Mouse (Mus musculus): ENCODE measurements at regions not wholly inside any gene's neighbourhood (a gene's known extent, or its start where the extent isn't known, plus 50 kb on each side); places are given as distances from the start of the nearest gene placed in this dataset.
"Not testable (repeated sequence)": the region's sequence is repeated elsewhere in the genome, so short reads cannot be mapped to it uniquely, and the experiment has no call there.

- 53% methylated on average over 4 of the region's 4 CpGs for WGBS
- Histone ChIP-seq H3K27ac (ENCODE audit: control insufficient read depth, insufficient read depth, low read depth, low read length, poor library complexity) (no peak overlapping the region; the same call in 1 of the 2 replicates), H3K4me1 (ENCODE audit: control insufficient read depth, insufficient read depth, low read length) (no peaks in the 10 kb centered on the region; the same call in 1 of the 2 replicates), H3K4me3 (replicated peaks; ENCODE audit: control insufficient read depth, low read depth, low read length) (no peak overlapping the region)
- no peak for TF ChIP-seq POLR2A (IDR thresholded peaks at IDR 0.05; ENCODE audit: borderline replicate concordance, control insufficient read depth, low read depth, low read length)
- no peak for TF ChIP-seq CTCF (IDR thresholded peaks at IDR 0.05; ENCODE audit: control insufficient read depth, insufficient read depth, low read length)
Measured at GRCm38 (mm10) chr13:44490935-44491465, 238.3 kb upstream of the Jarid2 start.

DNA sequence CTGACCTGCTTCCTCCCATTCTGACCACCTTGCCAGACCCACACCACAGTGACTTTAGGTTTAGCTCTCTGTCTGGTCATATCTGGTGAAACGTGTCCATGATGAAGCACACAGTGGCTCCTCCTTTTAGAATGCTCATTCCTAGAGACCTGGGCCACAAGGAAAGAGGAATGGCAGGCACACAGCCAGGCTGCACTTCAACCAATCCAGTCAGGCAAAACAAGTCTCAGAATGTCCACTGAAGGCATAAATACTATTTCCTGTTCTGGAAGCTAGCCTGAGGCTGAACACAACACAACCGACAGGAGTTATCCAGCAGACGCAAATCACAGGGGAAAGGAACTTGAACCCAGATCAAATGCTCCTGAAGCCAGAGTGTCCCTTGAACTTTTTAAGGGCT lies 235.4 kb upstream of the Jarid2 start:
- TF ChIP-seq POLR2A (IDR thresholded peaks at IDR 0.05; ENCODE audit: borderline replicate concordance, control insufficient read depth, low read depth, low read length) (no peak), CTCF (IDR thresholded peaks at IDR 0.05; ENCODE audit: control insufficient read depth, insufficient read depth, low read length) (no peak)
- H3K27ac ChIP-seq (ENCODE audit: control insufficient read depth, insufficient read depth, low read depth, low read length, poor library complexity): no peak overlapping the region
- H3K4me1 ChIP-seq (ENCODE audit: control insufficient read depth, insufficient read depth, low read length): peaks cover 1% of the 10 kb centered on the region; the same call in 1 of the 2 replicates
- H3K4me3 ChIP-seq (replicated peaks; ENCODE audit: control insufficient read depth, low read depth, low read length): no peak overlapping the region
- WGBS: 73% methylated on average over 3 of the region's 3 CpGs

- WGBS: 86% methylated on average over 10 of the region's 10 CpGs
- Histone ChIP-seq H3K4me1 (ENCODE audit: control insufficient read depth, insufficient read depth, low read length) (peaks cover 1% of the 10 kb centered on the region; the same call in 1 of the 2 replicates), H3K27ac (ENCODE audit: control insufficient read depth, insufficient read depth, low read depth, low read length, poor library complexity) (no peak overlapping the region), H3K4me3 (replicated peaks; ENCODE audit: control insufficient read depth, low read depth, low read length) (no peak overlapping the region)
- no peak for TF ChIP-seq CTCF (IDR thresholded peaks at IDR 0.05; ENCODE audit: control insufficient read depth, insufficient read depth, low read length)
- TF ChIP-seq POLR2A (IDR thresholded peaks at IDR 0.05; ENCODE audit: borderline replicate concordance, control insufficient read depth, low read depth, low read length): no peak
Measured at GRCm38 (mm10) chr13:44495450-44495849, 233.8 kb upstream of the Jarid2 start.

- H3K4me1 ChIP-seq (ENCODE audit: control insufficient read depth, insufficient read depth, low read length): peaks cover 1% of the 10 kb centered on the region; the same call in 1 of the 2 replicates
- TF ChIP-seq POLR2A (IDR thresholded peaks at IDR 0.05; ENCODE audit: borderline replicate concordance, control insufficient read depth, low read depth, low read length) (no peak), CTCF (IDR thresholded peaks at IDR 0.05; ENCODE audit: control insufficient read depth, insufficient read depth, low read length) (no peak)
- WGBS: 79% methylated on average over 9 of the region's 9 CpGs
- no peak overlapping the region for H3K4me3 ChIP-seq (replicated peaks; ENCODE audit: control insufficient read depth, low read depth, low read length)
- no peak overlapping the region for H3K27ac ChIP-seq (ENCODE audit: control insufficient read depth, insufficient read depth, low read depth, low read length, poor library complexity)
Measured at GRCm38 (mm10) chr13:44496596-44496995, 232.7 kb upstream of the Jarid2 start.

DNA sequence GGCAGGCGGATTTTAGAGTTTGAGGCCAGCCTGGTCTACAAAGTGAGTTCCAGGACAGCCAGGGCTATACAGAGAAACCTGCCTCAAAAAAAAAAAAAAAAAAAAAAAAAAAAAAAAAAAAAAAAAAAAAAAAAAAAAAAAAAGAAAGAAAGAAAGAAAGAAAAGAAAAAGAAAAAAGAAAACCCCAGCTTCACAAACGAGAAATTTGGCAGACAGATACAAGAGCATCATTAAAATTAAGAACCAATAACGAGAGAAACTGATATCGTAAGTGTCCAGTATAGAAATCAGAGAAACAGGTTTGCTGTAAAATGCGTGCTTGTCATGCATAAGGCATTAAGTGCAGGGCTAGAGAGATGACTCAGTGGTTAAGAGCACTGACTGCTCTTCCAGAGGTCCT lies 228.4 kb upstream of the Jarid2 start:
- not testable (repeated sequence) for H3K27ac ChIP-seq (ENCODE audit: control insufficient read depth, insufficient read depth, low read depth, low read length, poor library complexity); H3K4me1 ChIP-seq (ENCODE audit: control insufficient read depth, insufficient read depth, low read length); H3K4me3 ChIP-seq (replicated peaks; ENCODE audit: control insufficient read depth, low read depth, low read length)
- WGBS: 66% methylated on average over 5 of the region's 5 CpGs

- no peak overlapping the region for H3K4me3 ChIP-seq (replicated peaks; ENCODE audit: control insufficient read depth, low read depth, low read length)
- no peak for TF ChIP-seq POLR2A (IDR thresholded peaks at IDR 0.05; ENCODE audit: borderline replicate concordance, control insufficient read depth, low read depth, low read length)
- no peak for TF ChIP-seq CTCF (IDR thresholded peaks at IDR 0.05; ENCODE audit: control insufficient read depth, insufficient read depth, low read length)
- peaks cover 5% of the 10 kb centered on the region for H3K4me1 ChIP-seq (ENCODE audit: control insufficient read depth, insufficient read depth, low read length)
- 17% methylated on average over 5 of the region's 5 CpGs for WGBS
- H3K27ac ChIP-seq (ENCODE audit: control insufficient read depth, insufficient read depth, low read depth, low read length, poor library complexity): no peak overlapping the region
Measured at GRCm38 (mm10) chr13:44501777-44502321, 227.4 kb upstream of the Jarid2 start.

DNA sequence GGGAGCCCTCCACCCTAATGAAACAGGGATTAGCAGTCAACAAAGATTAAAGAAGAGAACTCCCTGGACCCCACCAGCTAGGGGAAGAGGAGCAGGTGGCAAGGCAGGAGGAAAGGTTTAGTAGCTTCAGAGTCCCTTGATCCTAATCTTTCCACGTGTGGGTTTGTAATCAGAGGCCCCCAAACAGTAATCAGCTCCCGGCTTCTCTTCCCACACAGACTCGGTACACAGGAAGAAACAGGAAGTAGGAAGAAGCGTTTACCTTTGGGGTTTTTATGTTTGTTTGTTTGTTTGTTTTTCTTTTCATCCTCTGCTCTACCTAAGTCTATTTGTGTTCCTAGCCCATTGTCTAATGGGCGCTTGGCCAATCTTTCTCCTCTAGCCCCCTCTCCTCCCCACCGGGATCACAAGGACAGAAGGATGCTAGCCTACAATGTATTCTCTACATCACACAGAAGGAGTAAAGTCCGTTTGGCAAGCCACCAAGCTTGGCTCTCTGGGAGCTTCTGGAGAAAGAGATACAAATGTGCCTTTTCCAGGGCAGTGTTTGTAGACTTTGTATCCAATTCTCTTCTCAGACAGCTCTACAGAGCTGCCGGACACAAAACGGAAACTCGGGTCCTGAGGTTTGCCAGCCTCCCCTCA lies 226.5 kb upstream of the Jarid2 start:
- TF ChIP-seq CTCF (IDR thresholded peaks at IDR 0.05; ENCODE audit: control insufficient read depth, insufficient read depth, low read length) (no peak), POLR2A (IDR thresholded peaks at IDR 0.05; ENCODE audit: borderline replicate concordance, control insufficient read depth, low read depth, low read length) (no peak)
- no peak overlapping the region for H3K27ac ChIP-seq (ENCODE audit: control insufficient read depth, insufficient read depth, low read depth, low read length, poor library complexity)
- WGBS: 51% methylated on average over 10 of the region's 10 CpGs
- H3K4me1 ChIP-seq (ENCODE audit: control insufficient read depth, insufficient read depth, low read length): peaks cover 6% of the 10 kb centered on the region
- no peak overlapping the region for H3K4me3 ChIP-seq (replicated peaks; ENCODE audit: control insufficient read depth, low read depth, low read length)

DNA sequence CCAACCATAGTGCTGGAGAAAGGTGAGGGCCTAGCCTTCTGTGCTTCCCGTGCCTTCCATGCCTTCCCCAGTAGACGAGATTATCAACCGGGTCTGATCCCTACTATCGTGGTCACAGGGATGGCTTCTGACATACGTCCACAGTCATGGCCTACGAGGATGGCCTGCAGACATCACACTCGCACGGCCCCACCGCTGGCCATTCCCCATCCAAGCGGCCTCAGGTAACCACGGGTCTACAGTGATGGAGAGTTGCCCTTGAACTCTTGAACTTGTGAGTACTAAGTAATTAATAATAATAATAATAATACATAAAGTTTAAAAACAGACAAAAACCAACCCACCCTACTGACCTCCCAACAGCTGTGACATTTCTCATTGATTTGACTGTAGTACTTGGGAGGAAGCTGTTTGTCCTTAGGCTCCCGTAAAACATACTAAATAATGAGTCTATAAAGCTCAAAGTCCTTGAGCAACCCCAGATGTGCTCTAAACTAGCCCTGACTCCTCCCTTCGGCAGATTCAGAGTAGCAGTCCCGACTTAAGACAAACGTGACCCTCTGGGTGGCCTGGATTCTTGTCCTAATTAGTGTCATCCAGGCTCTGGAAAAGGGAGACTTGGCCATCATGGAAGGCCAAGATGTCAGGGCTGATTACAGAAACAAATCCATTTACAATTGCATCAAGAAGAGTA lies 225.9 kb upstream of the Jarid2 start:
- WGBS: 80% methylated on average over 15 of the region's 15 CpGs
- Histone ChIP-seq H3K27ac (ENCODE audit: control insufficient read depth, insufficient read depth, low read depth, low read length, poor library complexity) (no peak overlapping the region), H3K4me1 (ENCODE audit: control insufficient read depth, insufficient read depth, low read length) (peaks cover 6% of the 10 kb centered on the region), H3K4me3 (replicated peaks; ENCODE audit: control insufficient read depth, low read depth, low read length) (no peak overlapping the region)
- TF ChIP-seq POLR2A (IDR thresholded peaks at IDR 0.05; ENCODE audit: borderline replicate concordance, control insufficient read depth, low read depth, low read length): no peak
- TF ChIP-seq CTCF (IDR thresholded peaks at IDR 0.05; ENCODE audit: control insufficient read depth, insufficient read depth, low read length): no peak

Data from bone marrow, adult 2 months (tissue).